Mouse (Mus musculus) heart, postnatal 36 days (tissue): ENCODE results near the gene Rdh16f2. TPM values are rescaled to one million over a fixed set of nuclear protein-coding genes. Genes with fewer than 3 reads are reported as not detected.
"Not testable (repeated sequence)": the region's sequence is repeated elsewhere in the genome, so short reads cannot be mapped to it uniquely, and the experiment has no call there.

ENCODE experiments used
- DNase-seq, 2 experiments: peaks; one replicate each; pipeline ENCODE4 v3.0.0; 2021 to 2022
- intact Hi-C: fragments of 180-260 bp; cut with DNase I; formaldehyde crosslinking; loops from one replicate; pipeline ENCODE4 v1.15.1; 2025
- total RNA-seq, 2 experiments: library from RNA; stranded (reverse); gene quantifications; 2 replicates each; pipeline ENCODE4 v1.2.3; 2021

Rdh16f2 gene
- total RNA-seq, 2 experiments from 2014 or later = not detected

DNA sequence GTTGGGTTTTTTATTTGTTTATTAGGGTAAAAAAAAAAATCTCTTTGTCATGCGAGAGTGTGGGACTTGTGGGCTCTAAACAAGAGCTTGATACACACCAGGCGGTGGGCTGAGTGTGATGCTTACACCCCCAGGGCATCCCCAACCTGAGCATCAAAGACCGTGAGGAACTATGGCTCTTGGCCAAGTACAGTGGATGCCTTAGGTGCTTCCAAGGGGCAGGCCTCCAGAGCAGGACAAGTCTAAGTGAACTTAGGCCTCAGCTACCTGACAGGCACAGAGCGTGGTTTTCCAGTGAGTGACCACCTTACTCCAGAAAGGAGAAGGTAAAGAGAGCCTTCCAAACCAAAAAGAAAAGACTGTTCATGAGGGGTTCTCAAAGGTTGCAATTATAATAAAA lies 20.7 kb downstream of the Rdh16f2 start:
- no peak for DNase-seq
- intact Hi-C loops = no loop called here

DNA sequence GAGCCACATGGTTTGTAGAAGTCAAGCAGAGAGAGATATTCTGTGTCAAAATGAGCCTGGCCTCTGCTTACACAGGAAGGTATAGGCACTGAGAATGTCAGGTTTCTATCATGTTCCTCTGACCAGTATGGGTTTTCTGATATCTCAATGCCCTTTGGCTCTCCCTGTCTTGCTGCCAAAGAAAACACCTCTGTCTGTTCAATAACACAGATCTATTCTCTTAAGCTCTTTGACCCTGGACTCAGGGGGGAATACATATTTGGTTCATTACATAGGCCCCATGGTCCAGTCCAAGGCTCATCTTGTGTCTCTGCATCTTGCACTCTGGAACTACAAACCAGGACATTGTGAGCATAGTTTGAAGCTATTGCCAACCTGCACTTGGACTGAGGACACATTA lies 22.3 kb downstream of the Rdh16f2 start, which contains the start of gene Rdh7:
Gene Rdh7, minus strand, starts transcription at position 213 of the 400 bp plus-strand sequence.
- no peak for DNase-seq
- intact Hi-C loops = no loop called here

DNA sequence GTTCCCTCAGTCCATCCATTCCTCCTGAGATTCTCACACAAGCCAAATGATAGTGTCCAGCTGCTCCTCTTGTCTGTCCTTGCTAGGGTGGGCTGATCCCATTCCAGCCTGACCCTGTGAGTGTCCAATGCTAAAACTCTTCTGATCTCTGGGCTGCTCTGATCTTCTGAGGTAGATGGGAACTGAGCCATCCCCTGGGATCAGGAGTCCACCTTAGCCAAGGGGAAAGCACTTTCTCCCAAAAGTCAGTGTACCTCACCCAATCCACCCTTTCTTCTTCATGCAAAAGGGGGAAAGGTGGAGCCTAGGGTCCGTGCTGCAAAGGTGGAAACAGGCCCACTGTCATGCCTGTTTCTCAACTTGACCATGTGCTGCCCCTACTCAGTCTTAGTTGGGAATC lies 25.2 kb downstream of the Rdh16f2 start:
- no peak for DNase-seq
- intact Hi-C loops = no loop called here

- intact Hi-C loops, DNase-seq: not testable (repeated sequence)
Observed at GRCm38 (mm10) chr10:127893163-127894022, 27.1 kb downstream of the Rdh16f2 start.

- no peak for DNase-seq
Observed at GRCm38 (mm10) chr10:127896705-127897104, 30.4 kb downstream of the Rdh16f2 start.

GRCm38 (mm10) chr10:127897506-127897905 lies 31.2 kb downstream of the Rdh16f2 start:
- no peak for DNase-seq
- intact Hi-C loops = no loop called here

More at GRCm38 (mm10) chr10:127896705-127897104, 30.4 kb downstream of the Rdh16f2 start:
- intact Hi-C loops = no loop called here

- intact Hi-C loops = no loop called here
- no peak for DNase-seq
Observed at GRCm38 (mm10) chr10:127898218-127898617, 31.9 kb downstream of the Rdh16f2 start, which contains the start of gene Sdr9c7. TSS of gene Sdr9c7 (plus strand) at chr10:127898518.

DNA sequence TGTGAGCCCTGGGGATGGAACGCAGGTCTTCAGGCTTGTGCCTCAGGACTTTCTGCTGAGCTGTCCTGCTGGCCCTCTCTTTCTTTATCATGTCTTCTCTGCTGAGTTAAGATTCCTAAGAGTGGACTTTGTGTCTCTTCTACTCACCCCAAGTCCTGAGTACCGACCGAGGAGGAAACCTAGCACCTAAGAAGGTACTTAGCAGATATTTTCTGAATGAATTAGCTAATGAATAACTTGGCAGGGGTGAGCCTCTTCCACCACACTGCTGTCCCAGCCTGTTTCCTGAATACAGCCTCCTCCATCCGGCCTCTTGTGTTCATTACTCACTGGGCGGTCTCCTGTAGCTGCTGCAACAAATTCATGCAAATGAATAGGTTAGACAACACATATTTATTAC lies 33.5 kb downstream of the Rdh16f2 start:
- DNase-seq = no peak
- intact Hi-C loops = no loop called here

DNA sequence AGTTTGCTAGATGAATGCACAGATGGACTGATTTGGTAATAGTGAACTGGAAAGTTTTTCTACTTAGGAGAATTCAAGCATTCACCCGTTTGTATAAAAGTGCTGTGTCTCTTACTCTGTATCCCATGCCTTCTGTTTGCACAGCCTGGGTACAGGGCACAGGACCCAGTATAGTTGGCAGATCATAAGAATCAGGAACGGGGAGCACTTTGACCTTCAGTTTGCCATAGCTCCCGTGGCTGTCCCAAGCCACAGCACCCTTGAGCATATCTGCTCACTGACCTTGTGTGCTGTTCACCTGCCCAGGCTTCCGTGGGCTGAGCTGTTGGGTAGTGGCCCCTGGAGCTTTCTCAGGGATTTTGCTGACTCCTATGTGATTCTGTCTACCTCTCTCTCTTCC lies 35.5 kb downstream of the Rdh16f2 start:
- DNase-seq = no peak
- intact Hi-C loops = no loop called here

DNA sequence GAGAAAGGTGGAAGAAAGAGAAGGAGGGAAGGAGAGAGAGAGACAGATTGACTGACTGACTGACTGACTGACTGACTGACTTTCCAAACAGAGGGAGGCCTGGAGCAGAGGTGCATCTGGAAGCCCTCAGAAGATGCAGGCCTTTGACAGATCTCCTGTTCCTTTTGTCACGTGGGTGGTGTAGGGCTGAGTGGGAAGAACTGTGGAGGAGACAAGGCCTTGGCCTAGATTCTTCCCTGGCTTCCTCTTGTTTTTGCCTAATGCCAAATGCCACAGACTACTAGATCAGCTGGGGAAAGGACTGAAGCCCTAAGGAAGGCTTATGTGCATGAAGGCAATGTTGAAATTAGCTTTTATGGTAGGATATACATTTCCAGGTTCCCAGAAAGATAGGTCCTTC lies 36.8 kb downstream of the Rdh16f2 start:
- DNase-seq = no peak
- intact Hi-C loops = no loop called here

DNA sequence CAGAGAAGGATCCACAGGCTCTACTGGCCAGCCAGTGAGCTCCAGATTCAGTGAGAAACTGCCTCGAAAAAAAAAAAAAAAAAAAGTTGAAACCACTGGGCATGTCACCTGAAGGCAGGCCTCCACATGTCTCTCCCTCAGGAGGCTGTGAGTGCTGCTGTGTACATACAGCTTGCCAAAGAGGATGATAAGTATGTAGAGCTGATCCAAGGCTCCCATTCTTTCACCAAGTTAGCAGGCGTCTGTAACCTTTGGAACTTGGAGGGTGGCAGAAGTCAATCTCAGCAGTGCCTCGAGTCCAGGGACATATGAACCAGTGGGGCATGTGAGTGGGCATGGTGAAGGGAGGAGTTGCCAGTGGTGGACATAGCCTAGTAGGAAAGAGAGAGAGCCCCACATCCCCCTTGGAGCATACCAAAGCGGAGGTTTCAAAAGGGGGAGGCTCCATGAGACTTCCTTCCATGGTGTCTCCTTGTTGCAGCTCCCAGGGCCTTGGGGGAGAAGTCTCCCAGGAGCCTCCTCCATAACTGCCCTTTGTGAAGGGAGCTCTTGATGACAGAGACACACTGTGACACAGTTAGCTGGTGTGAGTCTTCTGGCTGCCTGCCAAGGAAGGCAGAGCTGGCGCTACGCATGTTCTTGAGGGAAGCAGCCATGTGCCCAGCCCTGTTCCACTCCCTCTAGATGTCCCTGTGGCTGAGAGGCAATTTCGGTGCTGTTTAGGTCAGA lies 38.6 kb downstream of the Rdh16f2 start:
- no peak for DNase-seq

DNA sequence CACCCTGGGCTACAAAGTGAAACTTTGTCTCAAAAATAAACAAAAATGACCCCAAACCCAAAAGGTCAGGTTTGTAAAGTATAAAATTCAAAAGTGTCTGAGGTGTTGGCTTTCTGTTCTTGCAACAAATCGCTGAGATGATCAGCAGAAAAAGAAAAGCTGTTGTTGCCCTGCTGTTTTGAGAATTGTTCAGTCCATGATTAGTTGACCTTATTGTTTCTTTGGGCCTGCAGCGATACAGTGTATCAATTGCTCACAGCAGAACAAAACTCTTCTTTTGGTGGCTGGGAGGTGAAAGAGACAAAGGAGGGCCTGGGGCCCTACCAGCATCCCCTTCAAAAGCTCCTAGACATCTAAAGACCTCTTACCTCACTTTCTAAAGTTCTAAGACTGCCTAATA lies 39.9 kb downstream of the Rdh16f2 start:
- no peak for DNase-seq
- intact Hi-C loops = no loop called here

More for the DNA sequence above, 38.6 kb downstream of the Rdh16f2 start:
- intact Hi-C loops = no loop called here

GRCm38 (mm10) chr10:127907386-127907951 lies 41.2 kb downstream of the Rdh16f2 start:
- intact Hi-C loops = no loop called here
- DNase-seq = no peak

DNA sequence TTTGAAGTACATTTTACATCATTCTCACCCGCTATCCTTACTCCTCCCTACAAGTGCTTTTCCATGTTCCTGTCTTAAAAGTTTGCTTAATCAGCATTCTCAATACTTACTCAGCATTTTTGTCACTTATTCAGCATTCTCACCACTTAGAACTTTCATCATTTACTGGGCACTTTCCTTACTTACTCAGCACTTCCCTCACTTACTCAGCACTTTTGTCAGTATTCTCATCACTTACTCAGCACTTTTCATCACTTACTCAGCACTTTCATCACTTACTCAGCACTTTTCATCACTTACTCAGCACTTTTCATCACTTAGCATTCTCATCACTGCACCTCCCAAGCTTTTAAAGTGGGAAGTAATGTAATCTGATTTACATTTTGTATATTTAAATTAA lies 49.3 kb downstream of the Rdh16f2 start:
- intact Hi-C loops = no loop called here
- no peak for DNase-seq

- intact Hi-C loops, DNase-seq: not testable (repeated sequence)
Observed at GRCm38 (mm10) chr10:127917183-127917582, 50.9 kb downstream of the Rdh16f2 start.

GRCm38 (mm10) chr10:127917651-127918050 lies 51.4 kb downstream of the Rdh16f2 start:
- intact Hi-C loops = no loop called here
- DNase-seq = no peak

DNA sequence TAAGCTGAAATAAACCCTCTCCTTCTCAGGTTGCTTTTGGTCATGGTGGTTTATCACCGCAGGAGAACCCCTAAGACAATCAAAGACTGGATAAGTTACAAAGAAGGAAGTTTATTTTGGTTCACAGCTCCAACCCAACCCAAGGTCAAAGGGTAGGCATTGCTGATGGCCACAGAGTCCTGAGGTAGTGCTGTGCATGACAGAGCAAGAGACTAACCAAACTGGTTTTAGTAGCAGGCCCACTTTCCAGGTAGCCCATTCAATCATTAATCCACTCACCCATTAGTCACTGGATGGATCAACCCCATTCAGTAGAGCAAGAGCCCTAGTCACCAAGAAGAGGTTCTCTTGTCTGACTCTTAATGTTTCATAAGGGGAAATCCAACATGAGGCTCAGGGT lies 56.0 kb downstream of the Rdh16f2 start:
- intact Hi-C loops = no loop called here
- no peak for DNase-seq

DNA sequence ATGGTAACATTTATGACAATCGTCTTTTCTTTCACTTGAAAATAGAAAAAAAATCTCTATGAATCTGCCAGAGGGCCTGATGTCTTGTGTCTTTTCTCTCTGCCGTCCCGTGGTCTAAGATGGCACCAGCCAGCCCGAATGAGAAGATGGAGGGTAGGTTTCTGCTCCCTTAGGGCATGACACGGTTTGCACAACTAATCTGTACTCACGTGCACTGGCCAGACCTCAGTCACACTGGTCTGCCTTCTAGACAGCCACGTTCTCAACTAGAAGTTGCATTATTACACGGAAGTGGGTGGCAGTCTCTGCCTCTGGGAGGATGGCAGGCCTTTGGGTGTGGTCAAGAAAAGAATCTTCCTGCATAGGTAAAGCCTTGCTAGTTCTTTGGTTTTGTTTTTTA lies 56.8 kb downstream of the Rdh16f2 start:
- intact Hi-C loops = no loop called here
- no peak for DNase-seq

DNA sequence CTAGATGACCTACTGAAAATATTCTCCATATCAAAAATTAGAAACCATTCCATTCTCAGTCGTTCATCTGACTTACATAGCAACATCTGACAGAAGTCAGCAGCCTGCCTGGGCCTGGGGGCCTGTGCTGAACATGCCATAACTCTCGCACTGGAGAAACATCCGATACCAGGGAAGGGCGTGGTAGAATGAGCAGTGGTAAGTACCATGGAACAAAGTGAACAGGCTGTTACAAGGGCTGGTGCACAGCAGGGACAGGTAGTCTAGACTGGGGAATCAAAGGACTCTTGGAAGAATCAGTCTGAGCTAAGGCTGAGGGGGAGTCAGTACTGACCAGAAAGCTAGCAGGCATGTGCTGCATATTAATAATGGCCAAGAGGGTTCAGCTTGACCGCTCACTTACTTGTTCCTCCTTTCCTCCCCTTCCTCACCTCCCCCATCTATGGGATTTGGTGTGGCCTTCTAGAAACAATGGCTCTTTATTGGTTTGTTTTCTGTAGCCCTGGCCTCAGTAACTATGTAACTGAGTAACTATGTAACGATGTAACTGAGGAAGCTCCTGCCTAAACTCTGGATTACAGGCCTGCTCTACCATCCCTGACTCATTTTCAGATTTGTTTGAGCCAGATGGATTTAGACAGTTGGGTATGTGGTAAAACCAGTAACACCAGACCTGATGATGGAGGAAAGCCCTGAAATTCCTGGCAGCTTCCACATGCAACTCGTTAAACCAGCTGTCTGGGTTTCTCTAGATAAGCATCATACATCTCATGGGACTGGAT lies 58.5 kb downstream of the Rdh16f2 start:
- intact Hi-C loops = no loop called here
- no peak for DNase-seq
